Mouse (Mus musculus): ENCODE results near the gene Dip2a. TPM values are rescaled to one million over a fixed set of nuclear protein-coding genes. Genes with fewer than 3 reads are reported as not detected.
A peak's percentile ranks its signal among the peaks of the same experiment; 100 is the strongest.

Dip2a gene
- polyA plus RNA-seq, 1 experiment: 26.0 TPM

DNA sequence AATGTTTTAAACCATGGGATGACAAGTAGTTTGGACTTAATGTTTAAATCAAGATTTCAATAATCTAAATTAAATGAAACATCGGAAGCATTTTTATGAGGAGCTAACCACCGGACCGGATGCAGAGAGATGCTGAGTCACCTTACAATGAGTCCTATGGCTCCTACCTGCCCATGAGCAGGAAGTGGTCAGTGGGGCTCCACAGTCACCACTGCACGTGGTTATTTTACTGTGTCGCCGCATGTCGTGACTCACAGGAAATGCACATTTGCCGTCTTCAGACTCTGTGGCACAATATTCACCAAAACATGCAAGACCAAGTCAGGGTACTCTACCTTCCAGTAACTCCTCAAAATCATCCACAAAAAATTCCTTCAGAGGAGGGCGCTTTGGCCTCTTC is 38.4 kb downstream of the Dip2a start:
- H3ac ChIP-seq (ENCODE audit: control insufficient read depth, insufficient read length, low read depth): peak overlapping the region; percentile 16
- no peaks in the 10 kb centered on the region for H3K79me3 ChIP-seq (ENCODE audit: low read depth)
- no peaks in the 10 kb centered on the region for H3K79me2 ChIP-seq (ENCODE audit: control insufficient read depth, insufficient read depth)
- H3K36me3 ChIP-seq (ENCODE audit: control insufficient read depth, insufficient read depth): peaks cover 42% of the 10 kb centered on the region
- H3K4me3 ChIP-seq (ENCODE audit: insufficient read depth, poor library complexity, severe bottlenecking): no peak overlapping the region
- no peaks in the 10 kb centered on the region for H3K27me3 ChIP-seq (ENCODE audit: control insufficient read depth, insufficient read depth, insufficient read length)
- TF ChIP-seq MAX (IDR thresholded peaks at IDR 0.05): peak; percentile 95
- peak; percentile 23 for TF ChIP-seq CEBPB (IDR thresholded peaks at IDR 0.05; ENCODE audit: low read depth)
- TF ChIP-seq USF1 (IDR thresholded peaks at IDR 0.05; ENCODE audit: low read depth): peak; percentile 79
- no peak for TF ChIP-seq CTCF (IDR thresholded peaks at IDR 0.05; ENCODE audit: control insufficient read depth, insufficient read depth, insufficient read length)
- TF ChIP-seq MYOD1 (IDR thresholded peaks at IDR 0.05; ENCODE audit: control insufficient read depth, insufficient read length, low read depth): peak; percentile 51
- peak; percentile 57 for TF ChIP-seq FOSL1 (IDR thresholded peaks at IDR 0.05; ENCODE audit: insufficient read depth, low read length, poor library complexity, severe bottlenecking)

DNA sequence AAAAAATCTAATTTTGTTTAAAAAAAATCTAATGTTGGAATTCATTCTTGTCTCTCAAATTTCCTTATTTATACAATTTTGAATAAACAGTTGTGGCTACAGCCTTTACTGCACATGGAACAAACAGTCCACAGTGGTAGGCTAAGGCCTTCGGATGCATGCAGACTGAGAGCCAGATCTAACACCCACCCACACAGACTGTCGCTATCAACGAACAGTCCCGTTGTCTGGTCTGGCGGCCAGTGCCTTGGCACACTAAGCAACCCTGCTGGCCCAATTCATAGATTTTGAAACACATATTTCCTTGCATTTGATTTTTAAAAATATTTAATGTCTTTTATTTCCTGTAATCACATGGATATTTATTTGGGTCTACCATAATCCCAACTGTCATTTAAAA is 45.0 kb downstream of the Dip2a start:
- H3ac ChIP-seq (ENCODE audit: control insufficient read depth, insufficient read length, low read depth): no peak overlapping the region
- no peak overlapping the region for H3K4me3 ChIP-seq (ENCODE audit: insufficient read depth, poor library complexity, severe bottlenecking)
- peaks cover 65% of the 10 kb centered on the region for H3K36me3 ChIP-seq (ENCODE audit: control insufficient read depth, insufficient read depth)
- TF ChIP-seq FOSL1 (IDR thresholded peaks at IDR 0.05; ENCODE audit: insufficient read depth, low read length, poor library complexity, severe bottlenecking) (no peak), MYOG (IDR thresholded peaks at IDR 0.05; ENCODE audit: control insufficient read depth, extremely low read depth, insufficient read length) (no peak), MAX (IDR thresholded peaks at IDR 0.05) (no peak), MYOD1 (IDR thresholded peaks at IDR 0.05; ENCODE audit: control insufficient read depth, insufficient read length, low read depth) (no peak), USF1 (IDR thresholded peaks at IDR 0.05; ENCODE audit: low read depth) (no peak), CEBPB (IDR thresholded peaks at IDR 0.05; ENCODE audit: low read depth) (no peak), CTCF (IDR thresholded peaks at IDR 0.05; ENCODE audit: control insufficient read depth, insufficient read depth, insufficient read length) (no peak)
- H3K79me2 ChIP-seq (ENCODE audit: control insufficient read depth, insufficient read depth): no peaks in the 10 kb centered on the region
- H3K79me3 ChIP-seq (ENCODE audit: low read depth): no peaks in the 10 kb centered on the region
- no peaks in the 10 kb centered on the region for H3K27me3 ChIP-seq (ENCODE audit: control insufficient read depth, insufficient read depth, insufficient read length)

DNA sequence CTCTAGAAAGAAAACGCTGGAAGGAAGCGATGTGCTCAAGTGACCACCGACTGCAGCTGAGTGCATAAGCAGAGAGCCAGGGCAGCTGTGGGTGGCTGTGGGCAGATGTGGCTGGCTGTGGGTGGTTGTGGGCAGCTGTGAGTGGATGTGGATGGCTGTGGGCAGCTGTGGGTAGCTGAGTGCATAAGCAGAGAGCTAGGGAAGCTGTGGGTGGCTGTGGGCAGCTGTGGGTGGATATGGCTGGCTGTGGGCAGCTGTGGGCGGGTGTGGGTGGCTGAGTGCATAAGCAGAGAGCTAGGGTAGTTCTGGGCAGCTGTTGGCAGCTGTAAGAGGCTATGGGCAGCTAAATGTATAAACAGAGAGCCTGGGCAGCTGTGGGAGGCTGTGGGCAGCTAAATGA is 51.9 kb downstream of the Dip2a start:
- H3K4me3 ChIP-seq (ENCODE audit: insufficient read depth, poor library complexity, severe bottlenecking): no peak overlapping the region
- TF ChIP-seq MYOG (IDR thresholded peaks at IDR 0.05; ENCODE audit: control insufficient read depth, extremely low read depth, insufficient read length) (no peak), CEBPB (IDR thresholded peaks at IDR 0.05; ENCODE audit: low read depth) (no peak), MYOD1 (IDR thresholded peaks at IDR 0.05; ENCODE audit: control insufficient read depth, insufficient read length, low read depth) (peak; percentile 90)
- H3K79me2 ChIP-seq (ENCODE audit: control insufficient read depth, insufficient read depth): no peaks in the 10 kb centered on the region
- H3K36me3 ChIP-seq (ENCODE audit: control insufficient read depth, insufficient read depth): peaks cover 62% of the 10 kb centered on the region
- H3ac ChIP-seq (ENCODE audit: control insufficient read depth, insufficient read length, low read depth): no peak overlapping the region
- H3K27me3 ChIP-seq (ENCODE audit: control insufficient read depth, insufficient read depth, insufficient read length): no peaks in the 10 kb centered on the region
- no peaks in the 10 kb centered on the region for H3K79me3 ChIP-seq (ENCODE audit: low read depth)

DNA sequence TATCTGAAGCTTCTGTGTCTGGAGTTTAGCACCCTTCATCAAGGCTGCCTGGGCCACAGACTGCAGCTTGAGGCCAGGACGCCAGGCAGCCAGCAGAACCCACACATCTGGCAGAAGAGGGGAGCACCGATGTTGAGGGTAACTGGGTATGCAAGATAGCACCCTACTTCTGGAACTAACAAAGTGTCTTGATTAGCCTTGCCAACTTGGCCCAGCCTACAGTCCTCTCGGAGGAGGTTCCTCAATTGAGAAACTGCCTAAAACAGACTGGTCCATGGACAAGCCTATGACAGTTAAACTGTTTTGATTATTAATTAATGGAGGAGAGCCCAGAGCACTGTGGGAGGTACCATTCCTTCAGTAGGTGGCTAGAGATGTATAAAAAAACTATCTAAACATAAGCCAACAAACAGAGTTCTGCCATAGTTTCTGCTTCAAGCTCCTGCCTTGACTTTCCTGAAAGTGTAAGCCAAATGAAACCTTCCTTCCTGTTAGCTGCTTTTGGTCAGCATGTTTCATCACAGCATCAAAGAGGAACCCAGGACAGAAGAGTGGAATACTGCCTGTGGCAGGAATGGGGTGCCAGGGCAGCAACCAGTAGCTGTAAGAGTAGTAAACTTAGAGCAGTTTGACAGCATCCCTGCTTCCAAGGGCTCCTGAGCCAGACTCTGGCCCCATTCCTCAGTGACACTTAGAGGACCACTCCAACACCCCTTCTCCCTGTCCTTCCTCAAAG is 55.0 kb downstream of the Dip2a start:
- Histone ChIP-seq H3K79me2 (ENCODE audit: control insufficient read depth, insufficient read depth) (no peaks in the 10 kb centered on the region), H3K27me3 (ENCODE audit: control insufficient read depth, insufficient read depth, insufficient read length) (no peaks in the 10 kb centered on the region), H3K79me3 (ENCODE audit: low read depth) (no peaks in the 10 kb centered on the region), H3K36me3 (ENCODE audit: control insufficient read depth, insufficient read depth) (peaks cover 54% of the 10 kb centered on the region), H3ac (ENCODE audit: control insufficient read depth, insufficient read length, low read depth) (no peak overlapping the region), H3K4me3 (ENCODE audit: insufficient read depth, poor library complexity, severe bottlenecking) (no peak overlapping the region)
- TF ChIP-seq USF1 (IDR thresholded peaks at IDR 0.05; ENCODE audit: low read depth) (no peak), FOSL1 (IDR thresholded peaks at IDR 0.05; ENCODE audit: insufficient read depth, low read length, poor library complexity, severe bottlenecking) (no peak), CTCF (IDR thresholded peaks at IDR 0.05; ENCODE audit: control insufficient read depth, insufficient read depth, insufficient read length) (no peak), MYOG (IDR thresholded peaks at IDR 0.05; ENCODE audit: control insufficient read depth, extremely low read depth, insufficient read length) (no peak), MAX (IDR thresholded peaks at IDR 0.05) (no peak), CEBPB (IDR thresholded peaks at IDR 0.05; ENCODE audit: low read depth) (no peak), MYOD1 (IDR thresholded peaks at IDR 0.05; ENCODE audit: control insufficient read depth, insufficient read length, low read depth) (no peak)

DNA sequence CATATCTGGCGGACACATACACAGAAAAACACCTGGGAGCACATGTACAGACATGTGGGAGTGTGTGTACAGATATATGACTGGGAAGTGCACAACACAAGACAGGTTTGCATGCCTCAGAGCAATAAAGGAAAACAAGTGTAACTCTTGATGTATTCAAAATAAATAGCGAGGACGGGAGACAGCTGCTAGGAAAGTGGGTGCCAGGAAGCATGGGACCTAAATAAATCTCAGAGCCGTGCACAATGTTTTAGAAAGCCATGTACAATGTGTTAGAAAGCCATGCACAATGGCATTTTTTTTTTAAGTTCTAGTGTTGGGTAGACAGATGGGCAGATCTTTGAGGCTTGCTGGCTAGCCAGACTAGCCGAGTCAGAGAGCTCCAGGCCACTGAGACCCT is 56.0 kb downstream of the Dip2a start:
- H3K27me3 ChIP-seq (ENCODE audit: control insufficient read depth, insufficient read depth, insufficient read length): no peaks in the 10 kb centered on the region
- peaks cover 46% of the 10 kb centered on the region for H3K36me3 ChIP-seq (ENCODE audit: control insufficient read depth, insufficient read depth)

More for the DNA sequence above, 56.0 kb downstream of the Dip2a start:
- H3K79me2 ChIP-seq (ENCODE audit: control insufficient read depth, insufficient read depth): no peaks in the 10 kb centered on the region
- TF ChIP-seq FOSL1 (IDR thresholded peaks at IDR 0.05; ENCODE audit: insufficient read depth, low read length, poor library complexity, severe bottlenecking) (no peak), CTCF (IDR thresholded peaks at IDR 0.05; ENCODE audit: control insufficient read depth, insufficient read depth, insufficient read length) (no peak), CEBPB (IDR thresholded peaks at IDR 0.05; ENCODE audit: low read depth) (no peak), MAX (IDR thresholded peaks at IDR 0.05) (no peak), MYOG (IDR thresholded peaks at IDR 0.05; ENCODE audit: control insufficient read depth, extremely low read depth, insufficient read length) (no peak), USF1 (IDR thresholded peaks at IDR 0.05; ENCODE audit: low read depth) (no peak), MYOD1 (IDR thresholded peaks at IDR 0.05; ENCODE audit: control insufficient read depth, insufficient read length, low read depth) (no peak)
- H3K4me3 ChIP-seq (ENCODE audit: insufficient read depth, poor library complexity, severe bottlenecking): no peak overlapping the region
- H3ac ChIP-seq (ENCODE audit: control insufficient read depth, insufficient read length, low read depth): no peak overlapping the region
- no peaks in the 10 kb centered on the region for H3K79me3 ChIP-seq (ENCODE audit: low read depth)

Data from C2C12 (cell line).